Mouse (Mus musculus) adrenal gland, adult (tissue): Measurements from ENCODE around the gene Naa40.

Experiments used
- DNase-seq, 2 experiments: peaks; one replicate each; pipeline ENCODE4 v3.0.0; 2022 to 2023; ENCODE audit warnings: low spot score in 1 of 2; ENCODE audit not compliant: inconsistent age in 2 of 2

The Naa40 gene

DNA sequence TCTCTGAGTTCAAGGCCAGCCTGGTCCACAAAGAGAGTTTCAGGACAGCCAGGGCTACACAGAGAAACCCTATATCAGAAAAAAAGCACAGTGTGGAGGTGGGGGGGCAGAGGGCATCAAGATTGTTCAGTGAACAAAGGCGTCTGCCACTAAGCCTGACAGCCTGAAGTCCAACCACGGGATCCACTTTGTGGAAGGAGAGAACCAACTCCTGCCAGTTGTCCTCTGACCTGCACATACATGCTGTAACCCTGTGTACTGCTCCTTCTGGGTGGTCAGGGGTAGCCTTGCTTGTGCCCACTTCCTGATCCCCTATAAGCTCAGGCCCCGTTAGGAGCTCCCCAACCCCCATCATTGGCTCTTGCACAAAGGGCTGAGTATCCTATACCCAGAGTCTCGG lies 55.9 kb downstream of the Naa40 start:
- no peak for DNase-seq

DNA sequence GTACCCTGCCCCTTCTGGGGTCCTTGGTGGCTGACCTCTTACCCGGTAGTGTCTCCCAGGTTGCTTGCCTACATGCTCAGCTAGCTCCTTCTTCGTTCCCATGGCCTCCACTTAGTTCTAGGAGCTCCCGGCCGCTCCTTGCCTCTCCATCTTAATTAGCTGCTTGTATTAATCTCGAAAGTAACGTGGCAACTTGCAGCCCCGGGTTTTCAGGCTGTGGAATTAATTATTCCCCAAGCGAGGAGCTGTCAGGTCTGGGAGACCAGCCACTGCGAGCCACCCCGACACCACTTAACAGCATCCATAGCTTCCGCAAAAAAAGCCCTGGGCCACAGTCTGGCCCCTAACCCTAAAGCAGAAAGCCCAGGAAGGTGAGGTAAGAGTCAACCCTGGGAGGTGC lies 57.6 kb downstream of the Naa40 start:
- DNase-seq: no peak

DNA sequence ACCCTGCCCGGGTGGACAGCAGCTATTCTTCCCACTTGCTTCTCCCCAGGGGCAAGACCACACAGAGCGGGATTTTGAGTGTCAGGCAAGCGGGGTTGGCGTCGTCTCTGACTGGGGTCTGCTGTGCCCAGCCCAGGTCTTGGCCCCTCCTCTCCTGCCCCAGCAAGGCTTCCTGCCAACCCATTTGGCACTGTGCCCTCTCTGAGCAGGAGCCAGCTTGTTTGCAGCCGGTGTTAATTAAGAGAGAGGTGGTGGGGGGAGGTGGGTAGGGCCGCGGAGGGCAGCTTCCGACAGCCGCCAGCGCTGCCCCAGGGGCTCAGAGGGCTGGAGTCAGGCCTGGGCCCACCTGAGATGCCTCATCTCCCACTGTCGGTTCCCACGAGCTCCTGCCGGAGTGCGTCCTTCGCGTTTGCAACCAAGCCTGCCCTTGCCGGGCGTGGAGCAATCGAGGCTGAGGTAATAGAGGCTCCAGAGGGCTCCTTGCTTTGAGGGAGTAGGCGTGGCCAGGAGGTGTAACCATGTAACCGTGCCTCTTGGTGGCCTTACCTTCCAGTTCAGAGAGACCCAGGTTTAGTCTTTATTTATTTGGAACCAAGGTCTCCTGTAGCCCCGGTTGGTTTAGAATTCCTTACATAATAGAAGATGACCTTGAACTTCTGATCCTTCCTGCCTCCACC lies 58.6 kb downstream of the Naa40 start:
- DNase-seq: peak; percentile 71 to 90

DNA sequence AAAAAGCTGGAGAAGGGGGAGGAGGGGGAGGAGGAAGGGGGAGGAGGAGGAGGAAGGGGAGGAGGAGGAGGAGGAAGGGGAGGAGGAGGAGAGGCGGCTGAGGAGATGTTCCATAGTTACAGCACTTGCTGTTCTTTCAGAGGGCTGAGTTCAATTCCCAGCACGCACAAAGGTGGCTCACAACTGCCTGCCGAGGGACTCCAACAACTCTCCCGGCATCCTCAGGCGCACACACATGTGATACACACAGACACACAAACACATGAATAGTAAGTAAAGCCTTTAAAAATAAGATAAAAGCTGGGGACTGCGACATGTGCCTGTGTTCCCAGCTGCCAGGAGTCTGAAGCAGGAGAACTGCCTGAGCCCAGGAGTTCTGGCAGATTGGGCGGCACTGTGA lies 59.5 kb downstream of the Naa40 start:
- no peak for DNase-seq

- DNase-seq: peak; percentile 50 to 77
These were observed 60.1 kb downstream of the Naa40 start for GRCm38 (mm10) chr19:7180756-7181405.

DNA sequence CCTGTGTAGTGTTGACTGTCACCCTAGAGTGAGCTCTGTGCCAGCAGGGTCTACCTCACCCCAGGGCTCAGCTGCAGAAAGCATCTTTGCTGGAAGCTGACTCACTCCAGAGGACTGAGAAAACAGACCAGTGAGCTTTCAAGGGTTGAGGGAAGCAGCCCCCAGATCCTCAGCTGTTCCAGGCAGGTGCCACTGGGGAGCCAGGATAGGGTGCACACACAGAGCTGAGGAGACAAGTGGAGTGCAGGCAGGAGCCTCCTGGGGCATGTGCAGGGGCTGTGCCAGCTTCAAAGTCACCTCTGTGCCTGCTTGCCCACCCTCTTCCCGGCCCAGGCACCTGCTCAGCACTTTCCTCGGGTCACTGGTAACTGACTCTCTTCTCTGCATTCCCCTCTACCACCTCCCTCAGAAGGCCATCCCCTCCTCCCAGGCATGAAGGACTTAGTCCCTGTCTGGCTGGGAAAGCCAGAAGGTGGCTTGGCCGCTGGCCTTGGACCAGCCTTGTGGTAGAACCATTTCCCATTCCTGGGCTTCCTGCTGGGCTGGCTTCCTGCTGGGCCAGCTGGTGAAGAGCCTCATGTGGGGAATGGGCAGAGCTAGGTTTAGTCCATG lies 62.0 kb downstream of the Naa40 start:
- DNase-seq: no peak

DNA sequence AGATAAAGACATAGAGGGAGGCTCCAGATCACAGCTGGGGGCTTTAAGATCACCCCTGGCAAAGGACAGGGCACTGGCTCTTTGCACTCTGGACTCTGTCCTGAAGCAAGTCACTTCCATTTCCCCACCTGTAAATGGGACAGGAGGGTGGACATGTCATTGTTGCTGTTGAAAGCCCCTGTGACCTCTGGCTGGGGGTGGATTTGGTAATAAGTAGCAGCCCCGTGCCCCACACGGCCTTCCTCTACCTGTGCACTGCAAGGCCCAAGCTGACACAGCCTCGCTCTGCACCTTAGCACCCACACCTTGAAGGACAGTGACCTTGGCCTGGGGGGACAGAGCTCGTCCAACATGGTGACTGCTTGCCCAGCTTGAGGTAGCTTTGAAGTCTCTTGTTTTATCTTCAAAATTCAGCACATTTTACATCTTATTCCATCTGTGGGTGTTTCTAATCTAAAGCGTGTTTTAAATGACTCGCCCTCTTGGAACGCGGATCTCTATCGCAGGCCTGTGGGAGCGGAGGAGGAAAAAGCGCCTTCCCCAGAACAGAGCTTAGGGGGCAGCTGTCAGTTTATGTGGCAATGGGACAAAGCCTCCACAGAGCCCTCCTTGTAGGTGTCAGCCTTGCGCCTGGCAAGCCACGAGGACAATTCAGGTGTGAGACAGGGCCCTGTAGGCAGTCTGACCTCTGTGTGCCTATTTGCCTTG lies 63.0 kb downstream of the Naa40 start:
- no peak for DNase-seq

DNA sequence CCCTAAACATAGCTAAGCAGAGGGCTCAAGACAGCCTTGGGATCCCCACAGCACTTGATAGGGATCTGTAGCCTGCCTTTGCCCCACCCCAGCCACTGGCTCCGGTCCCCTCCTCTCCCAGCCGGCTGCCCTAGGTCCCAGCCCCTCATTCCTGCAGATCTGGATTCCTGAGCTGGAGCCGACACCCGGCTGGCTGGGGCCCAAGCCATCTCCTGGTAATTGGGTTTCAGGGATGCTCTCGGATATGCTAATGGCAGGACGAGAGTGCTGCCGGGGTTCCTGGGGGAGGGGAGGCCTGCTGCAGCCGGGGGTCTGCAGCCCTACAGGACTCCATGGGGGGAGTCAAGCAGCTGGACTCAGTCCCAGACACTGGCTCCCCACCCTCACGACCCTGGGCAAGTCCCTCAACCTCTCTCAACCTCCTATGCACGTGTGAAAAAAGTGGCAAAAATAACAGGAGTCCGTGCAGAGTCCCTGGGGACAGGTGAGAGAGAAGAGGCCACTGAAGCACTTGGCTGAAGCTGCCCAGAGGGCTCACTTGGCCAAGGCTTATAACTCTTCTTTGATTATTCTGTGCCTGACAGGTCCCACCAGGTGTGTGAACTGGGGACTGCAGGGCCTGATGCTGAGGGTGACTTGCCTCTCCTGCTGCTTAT lies 64.8 kb downstream of the Naa40 start:
- DNase-seq: no peak
